Mouse (Mus musculus): ENCODE results near the gene Siva1.

The Siva1 gene

DNA sequence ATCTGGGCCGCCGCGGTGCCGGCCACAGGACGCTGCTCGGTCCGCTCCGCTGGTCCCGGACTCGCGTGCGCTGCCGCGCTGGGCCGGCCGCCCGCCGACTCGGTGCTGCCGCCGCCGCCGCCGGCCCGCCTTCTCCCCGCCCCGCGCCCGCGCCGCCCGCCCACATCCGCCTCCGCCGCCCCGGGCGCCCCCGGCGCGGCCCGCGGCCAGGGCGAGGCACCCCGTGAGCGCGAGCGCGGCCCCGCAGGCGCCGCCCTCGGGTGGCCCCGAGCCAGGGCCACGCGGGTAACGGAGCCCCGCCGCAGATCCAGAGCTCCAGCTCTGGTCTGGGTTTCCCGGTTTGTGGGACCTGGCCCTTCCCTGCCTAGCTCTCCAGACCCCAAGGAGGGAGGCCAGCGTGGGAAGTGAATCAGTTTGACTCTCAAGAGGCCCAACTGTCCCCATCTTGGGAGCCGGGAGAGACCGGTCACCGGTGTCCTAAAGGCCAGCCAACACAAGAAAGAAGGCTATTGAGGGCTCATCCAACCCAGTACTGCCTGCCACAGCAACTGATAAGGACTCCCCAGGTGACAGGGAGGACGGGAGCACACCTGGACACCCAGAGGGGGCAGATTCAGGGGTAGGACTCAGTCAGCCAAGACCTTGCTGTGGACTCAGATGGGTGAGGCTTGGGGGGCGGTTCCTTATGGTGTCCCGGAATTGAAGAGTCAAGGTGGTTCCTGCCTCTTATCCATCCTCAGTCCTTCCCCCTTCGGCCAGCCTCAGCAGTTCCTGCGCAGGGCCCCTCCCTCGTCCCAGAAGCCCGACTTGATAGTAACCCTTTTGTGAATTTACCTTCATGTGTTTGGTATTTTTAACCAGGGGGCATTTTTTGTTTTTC, 29.9 kb downstream of the Siva1 start, which contains the start of gene Akt1:
Akt1 (minus strand) TSS at position 753 of the 880 bp plus-strand sequence.
- in situ Hi-C loops (cut with MboI; ENCODE audit: unreplicated experiment in 2 of 2), result no loop called here

DNA sequence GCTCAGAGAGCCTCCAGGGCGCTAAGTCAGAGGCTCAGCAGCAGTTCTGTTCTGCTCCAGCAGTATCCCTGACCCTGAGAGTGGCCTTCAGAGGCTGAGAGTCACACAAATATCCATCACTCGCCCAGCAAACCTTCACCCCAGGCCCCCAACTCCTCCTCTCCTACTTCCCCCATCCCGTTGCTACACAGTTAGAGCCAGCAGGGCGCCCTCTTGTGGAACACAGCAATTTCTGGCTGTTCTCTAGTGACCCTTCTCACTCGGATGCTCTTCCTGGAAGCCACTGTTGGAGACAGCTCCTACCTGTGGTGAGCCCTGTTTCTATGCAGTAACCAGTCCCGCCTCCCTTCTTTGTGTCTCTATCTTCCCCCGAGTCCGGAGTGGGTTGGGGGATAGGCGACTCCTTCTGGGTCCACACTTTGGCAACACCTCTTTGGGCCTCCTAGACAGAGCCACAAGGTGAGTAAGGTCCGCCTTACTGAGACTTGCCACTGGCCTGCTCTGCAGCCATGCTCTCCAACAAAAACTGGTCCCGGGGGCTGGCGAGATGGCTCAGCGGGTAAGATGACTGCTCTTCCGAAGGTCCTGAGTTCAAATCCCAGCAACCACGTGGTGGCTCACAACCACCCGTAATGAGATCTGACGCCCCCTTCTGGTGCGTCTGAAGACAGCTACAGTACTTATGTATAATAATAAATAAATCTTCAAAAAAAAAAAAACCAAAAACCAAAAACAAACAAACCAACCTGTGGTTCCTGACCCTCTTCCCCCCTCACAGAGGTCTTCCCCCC, 31.0 kb downstream of the Siva1 start:
- in situ Hi-C loops (cut with MboI; ENCODE audit: unreplicated experiment in 2 of 2), result no loop called here

DNA sequence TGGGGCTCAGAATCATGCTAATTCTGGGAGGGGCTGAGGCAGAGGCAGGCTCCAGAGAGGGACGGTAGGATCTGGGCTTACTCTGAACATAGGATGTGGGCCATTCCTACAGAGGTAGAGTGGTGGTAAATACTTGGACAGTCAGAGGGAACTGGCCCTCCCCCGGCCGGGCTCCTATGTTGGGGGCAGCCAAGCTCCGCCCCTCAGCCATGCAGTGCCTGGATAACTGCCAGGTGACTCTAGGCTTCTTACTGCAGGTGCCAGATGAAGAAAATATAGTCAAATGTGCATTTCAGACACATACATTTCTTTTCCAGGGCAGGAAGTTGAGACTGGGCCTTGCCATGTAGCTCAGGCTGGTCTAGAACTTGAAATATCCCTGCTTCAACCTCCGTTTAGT, 32.6 kb downstream of the Siva1 start:
- in situ Hi-C loops (cut with MboI; ENCODE audit: unreplicated experiment in 2 of 2), result no loop called here

DNA sequence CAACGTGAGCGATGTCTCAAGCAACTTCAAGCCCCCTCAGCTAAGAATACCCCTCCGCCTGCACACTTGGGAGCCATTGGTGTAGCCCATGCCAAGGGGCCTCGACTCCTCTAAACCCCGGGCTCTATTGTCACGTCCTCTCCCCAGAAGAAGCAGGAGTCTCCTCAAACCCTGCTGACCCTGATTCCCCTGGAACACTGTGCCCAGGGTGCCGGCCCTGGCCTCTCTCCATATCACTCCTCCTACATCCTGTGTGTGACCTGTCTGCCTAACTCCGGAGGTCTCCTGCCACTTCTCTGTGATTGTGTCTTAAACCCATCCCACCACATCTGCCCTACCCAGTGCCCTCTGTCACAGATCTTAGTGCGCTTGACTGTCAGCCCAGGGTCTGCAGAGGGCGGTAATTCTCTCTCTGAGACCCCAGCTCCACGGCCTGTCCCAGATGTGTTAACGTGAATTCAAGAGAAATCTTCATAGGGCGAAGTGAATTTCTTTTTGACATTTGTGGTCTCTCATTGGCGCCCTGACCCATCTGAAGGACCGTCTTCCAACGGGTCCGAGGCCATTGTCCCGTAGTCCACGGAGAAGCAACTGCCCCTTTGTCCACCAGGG, 33.6 kb downstream of the Siva1 start:
- in situ Hi-C loops (cut with MboI; ENCODE audit: unreplicated experiment in 2 of 2), result no loop called here

DNA sequence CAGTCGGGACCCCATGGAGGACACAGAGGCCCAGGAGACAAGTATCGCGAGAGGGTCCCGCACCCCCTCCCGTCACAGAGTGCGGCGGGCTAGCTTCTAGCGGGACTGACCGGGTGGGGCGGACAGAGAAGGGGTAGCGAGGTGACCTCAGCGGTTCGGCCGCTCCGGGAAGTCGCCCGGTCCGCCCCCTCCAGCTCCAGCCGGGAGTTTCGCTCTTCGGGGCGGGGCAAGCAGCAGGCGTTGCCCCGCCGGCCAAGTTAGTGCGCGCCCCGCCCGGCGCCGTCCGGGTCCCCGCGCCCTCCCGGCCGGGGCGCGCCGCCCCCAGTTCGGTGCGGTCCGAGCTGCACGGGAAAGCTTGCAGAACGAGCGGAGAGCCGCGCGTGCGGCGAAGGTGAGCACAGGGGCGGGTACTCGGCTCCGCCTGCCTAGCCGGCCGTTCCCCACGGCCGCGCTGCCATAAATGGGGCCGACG, 34.1 kb downstream of the Siva1 start, which contains the start of gene Zbtb42:
Zbtb42 (plus strand) TSS at position 274 of the 472 bp plus-strand sequence.
- in situ Hi-C loops (cut with MboI; ENCODE audit: unreplicated experiment in 2 of 2), result no loop called here

DNA sequence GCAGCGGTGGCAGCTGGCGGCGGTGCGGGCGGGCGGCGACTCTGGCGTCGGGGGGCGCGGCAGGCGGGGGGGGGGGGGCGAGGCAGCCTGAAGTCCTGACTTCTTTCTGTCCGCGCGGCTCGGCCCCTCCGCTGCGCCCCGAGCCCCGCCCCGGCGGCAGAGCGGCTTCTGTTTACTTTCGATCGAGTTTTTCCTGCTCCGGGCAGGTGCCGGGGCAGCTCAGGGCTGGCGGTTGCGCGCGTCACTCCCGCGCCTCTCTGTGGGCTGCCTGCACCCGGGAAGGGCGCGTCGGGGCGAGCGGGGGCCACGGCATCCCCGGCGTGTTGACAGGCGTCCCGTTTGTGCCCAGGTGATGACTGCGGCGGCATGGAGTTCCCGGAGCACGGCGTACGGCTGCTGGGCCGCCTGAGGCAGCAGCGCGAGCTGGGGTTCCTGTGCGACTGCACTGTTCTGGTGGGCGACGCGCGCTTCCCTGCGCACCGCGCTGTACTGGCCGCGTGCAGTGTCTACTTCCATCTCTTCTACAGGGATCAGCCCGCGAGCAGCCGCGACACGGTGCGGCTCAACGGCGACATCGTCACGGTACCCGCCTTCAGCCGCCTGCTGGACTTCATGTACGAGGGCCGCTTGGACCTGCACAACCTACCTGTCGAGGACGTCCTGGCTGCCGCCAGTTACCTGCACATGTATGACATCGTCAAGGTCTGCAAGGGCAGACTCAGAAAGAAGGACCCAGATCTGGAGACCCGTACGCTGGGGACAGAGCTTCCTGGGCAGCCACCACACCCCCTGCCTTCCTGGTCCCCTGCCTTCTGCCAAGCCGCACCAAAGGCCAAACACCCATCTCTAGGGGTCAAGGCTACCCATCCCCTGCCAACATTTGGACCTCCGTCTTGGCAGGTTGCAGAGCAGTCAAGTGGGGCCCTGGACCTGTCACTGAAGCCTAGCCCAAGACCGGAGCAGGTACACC, 34.8 kb downstream of the Siva1 start:
- in situ Hi-C loops (cut with MboI; ENCODE audit: unreplicated experiment in 2 of 2), result no loop called here

DNA sequence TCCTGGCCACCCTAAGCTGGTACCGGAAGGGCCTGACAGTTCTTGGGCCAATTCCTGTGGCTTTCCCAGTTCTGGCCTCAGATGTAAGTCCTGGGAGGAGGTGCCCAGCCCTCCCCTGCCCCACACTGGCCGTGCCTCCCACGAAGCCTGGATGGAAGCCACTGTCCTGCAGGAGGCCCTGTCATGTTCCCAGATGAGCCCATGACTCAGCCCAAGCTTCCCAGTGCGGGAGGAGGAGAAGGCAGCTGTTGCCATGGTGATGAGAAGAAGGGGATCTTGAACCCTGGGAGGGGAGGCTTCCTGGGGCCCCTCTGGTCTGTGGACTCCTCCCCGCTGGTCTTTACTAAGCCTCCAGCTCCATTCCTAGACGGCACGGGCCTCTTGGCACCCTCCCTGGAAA, 38.9 kb downstream of the Siva1 start:
- in situ Hi-C loops (cut with MboI; ENCODE audit: unreplicated experiment in 2 of 2), result no loop called here

DNA sequence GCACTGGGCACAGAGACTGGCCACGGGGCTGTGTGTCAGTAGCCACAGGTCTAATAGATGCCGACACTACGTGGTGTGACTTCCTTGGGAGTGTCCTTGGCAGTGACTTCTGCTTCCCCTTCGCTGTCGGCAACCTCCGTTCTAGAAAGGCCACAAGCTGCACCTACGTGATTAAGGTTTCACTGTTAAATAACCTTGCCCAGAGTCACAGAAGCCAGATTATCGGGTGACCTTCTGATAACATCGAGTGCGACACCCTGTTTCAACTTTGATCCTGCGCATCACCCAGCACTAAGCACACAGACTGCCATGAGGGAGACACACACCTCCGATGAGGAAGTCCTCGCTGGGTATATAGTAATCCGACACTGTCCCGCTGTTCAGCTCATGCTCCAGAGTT, 44.0 kb downstream of the Siva1 start:
- in situ Hi-C loops (cut with MboI; ENCODE audit: unreplicated experiment in 2 of 2), result no loop called here

DNA sequence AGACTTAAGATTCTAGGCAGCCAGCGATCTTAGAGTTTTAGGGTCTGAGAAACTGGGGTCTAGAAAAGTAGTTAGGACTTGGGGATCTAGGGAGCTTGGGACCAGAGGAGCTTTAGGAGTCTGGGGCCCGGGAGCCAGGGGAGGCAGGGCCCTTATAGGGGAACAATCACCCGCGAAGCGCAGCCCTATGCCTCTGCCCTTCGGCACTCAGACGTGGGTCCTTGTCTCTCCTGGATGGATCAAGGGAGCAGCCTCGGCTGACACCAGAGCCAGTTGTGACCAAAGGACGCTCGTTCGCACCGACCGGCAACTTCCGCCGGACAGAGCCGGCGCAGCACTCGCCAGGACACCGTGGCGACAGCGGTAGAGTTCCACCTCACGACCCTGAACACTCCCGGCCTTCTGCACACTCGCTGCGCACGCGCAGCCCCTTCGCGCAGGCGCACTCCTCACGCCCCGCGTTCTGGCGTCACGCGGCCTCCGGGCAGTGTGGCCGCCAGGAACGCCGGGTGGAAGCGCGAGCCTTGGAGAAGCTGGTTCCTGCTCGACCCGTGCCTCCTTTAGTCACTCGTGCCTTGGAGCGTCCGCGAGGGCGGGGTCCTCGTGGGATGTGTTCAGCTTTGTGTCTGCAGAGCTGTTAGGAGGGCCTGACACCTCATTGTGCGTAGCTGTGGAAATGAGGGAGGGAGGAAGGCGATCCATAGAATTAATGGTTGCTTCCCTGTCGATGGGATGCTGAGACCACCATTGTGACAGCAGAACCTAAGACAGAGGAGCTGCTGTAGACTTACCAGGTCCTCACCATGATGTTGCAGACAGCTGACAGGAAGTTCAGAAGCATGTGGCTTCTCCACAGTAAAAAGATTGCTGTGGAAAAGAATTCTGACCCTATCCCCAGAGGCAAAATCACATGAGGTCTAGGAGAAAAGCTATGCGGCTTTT, 49.0 kb downstream of the Siva1 start:
- in situ Hi-C loops (cut with MboI; ENCODE audit: unreplicated experiment in 2 of 2), result no loop called here

GRCm38 (mm10) chr12:112694127-112694475, 49.6 kb downstream of the Siva1 start:
- in situ Hi-C loops (cut with MboI; ENCODE audit: unreplicated experiment in 2 of 2), result no loop called here

DNA sequence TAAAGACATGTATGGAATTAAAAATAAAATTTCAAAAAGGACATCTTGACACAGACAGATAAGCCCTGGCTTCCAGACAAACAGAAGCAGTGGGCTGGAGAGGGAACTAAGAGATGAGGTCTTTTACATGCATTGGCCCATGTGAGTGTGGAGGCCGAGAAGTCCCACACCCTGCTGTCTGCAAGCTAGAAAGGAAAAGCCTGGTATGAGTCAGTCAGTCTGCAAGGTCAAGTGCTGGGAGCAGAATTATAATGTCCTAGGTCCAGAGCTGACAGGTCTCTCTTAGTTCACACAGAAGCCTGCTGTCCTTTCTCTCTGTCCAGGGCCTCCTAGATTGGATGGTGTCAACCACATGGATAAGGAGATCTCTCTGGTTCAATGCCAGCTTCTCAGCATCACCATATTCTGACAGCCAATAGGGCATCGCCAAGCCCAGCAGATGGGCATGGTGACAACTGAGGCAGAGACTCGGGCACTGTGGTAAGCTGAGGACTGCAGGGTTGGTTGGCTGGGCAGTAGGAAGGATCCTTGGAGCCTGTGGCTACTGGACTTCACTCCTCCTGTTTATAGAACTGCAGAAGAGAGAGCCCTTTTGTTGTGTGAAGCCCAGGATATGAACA, 52.4 kb downstream of the Siva1 start:
- in situ Hi-C loops (cut with MboI; ENCODE audit: unreplicated experiment in 2 of 2), result no loop called here
